Mouse (Mus musculus) forebrain, embryonic 12.5 days (tissue): Measurements from ENCODE around the gene Ar. TPM values are rescaled to one million over a fixed set of nuclear protein-coding genes. Genes with fewer than 3 reads are reported as not detected.

Experiments
- ATAC-seq: fragments of 200-750 bp; cut with Nextera tagmentation; 2 replicates; pipeline ENCODE4 v1.8.0; 2017; ENCODE audit warnings: moderate TSS enrichment; ENCODE audit not compliant: low FRiP score
- H3K27ac ChIP-seq: fragments of 300-500 bp; sonication (generic); 2 replicates; pipeline ENCODE4 v1.5.1; 2016; ENCODE audit warnings: mild to moderate bottlenecking
- H3K27me3 ChIP-seq: fragments of 300-500 bp; sonication (generic); 2 replicates; pipeline ENCODE4 v1.6.1; 2016; ENCODE audit warnings: mild to moderate bottlenecking
- H3K36me3 ChIP-seq: fragments of 300-500 bp; sonication (generic); replicated peaks from 2 replicates; pipeline ENCODE4 v1.6.1; 2016; ENCODE audit warnings: mild to moderate bottlenecking
- H3K4me1 ChIP-seq: fragments of 300-500 bp; sonication (generic); 2 replicates; pipeline ENCODE4 v1.6.1; 2016
- H3K4me2 ChIP-seq: fragments of 300-500 bp; sonication (generic); 2 replicates; pipeline ENCODE4 v1.6.1; 2016; ENCODE audit warnings: mild to moderate bottlenecking, moderate library complexity
- H3K4me3 ChIP-seq: fragments of 300-500 bp; sonication (generic); replicated peaks from 2 replicates; pipeline ENCODE4 v1.5.1; 2016; ENCODE audit warnings: mild to moderate bottlenecking
- H3K9ac ChIP-seq: fragments of 300-500 bp; sonication (generic); 2 replicates; pipeline ENCODE4 v1.6.1; 2016; ENCODE audit warnings: mild to moderate bottlenecking
- H3K9me3 ChIP-seq: fragments of 300-500 bp; sonication (generic); 2 replicates; pipeline ENCODE4 v1.6.1; 2016
- WGBS: fragments of 180-500 bp; shearing (Covaris S2); methylation state at CpG from one replicate; pipeline ENCODE4 v1.1.7; 2016; 5-methylcytosine and 5-hydroxymethylcytosine counted together
- polyA plus RNA-seq: library from polyadenylated mRNA; unstranded; fragments of >200 nt; fragmentation: Nextera tagmentation; extraction: Ambion mirVana; gene quantifications from 2 replicates; pipeline ENCODE4 v1.2.1, GENCODE M21; 2016

The Ar gene
- polyA plus RNA-seq, 1 experiment from 2014 or later = 0.04 TPM

DNA sequence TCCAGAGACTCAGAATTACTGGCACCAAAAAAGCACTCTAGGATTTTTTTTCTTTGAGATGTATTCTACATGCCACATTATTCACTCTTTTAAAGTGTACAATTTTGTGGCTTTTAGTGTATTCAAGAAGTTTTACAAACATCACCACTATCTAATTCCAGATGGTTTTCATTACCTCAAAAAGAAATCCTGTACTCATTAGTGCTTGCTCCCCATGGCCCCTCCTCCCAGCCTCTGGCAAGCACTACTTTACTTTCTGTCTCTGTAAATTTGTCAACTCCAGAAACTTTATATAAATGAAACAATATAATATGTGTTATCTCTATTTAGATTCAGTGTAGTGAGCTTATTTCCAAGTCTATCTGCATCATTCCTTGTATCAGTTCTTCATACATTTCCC lies 122.8 kb downstream of the Ar start:
- Histone ChIP-seq H3K4me3 (no peak overlapping the region), H3K9ac (no peak overlapping the region), H3K36me3 (no peaks in the 10 kb centered on the region), H3K9me3 (no peaks in the 10 kb centered on the region), H3K27me3 (no peaks in the 10 kb centered on the region), H3K27ac (no peak overlapping the region), H3K4me2 (no peak overlapping the region), H3K4me1 (no peaks in the 10 kb centered on the region)
- ATAC-seq = no peak

GRCm38 (mm10) chrX:98291763-98292162 lies 143.2 kb downstream of the Ar start:
- ATAC-seq = no peak
- Histone ChIP-seq H3K36me3 (no peaks in the 10 kb centered on the region), H3K9me3 (no peaks in the 10 kb centered on the region), H3K4me2 (no peak overlapping the region), H3K27ac (no peak overlapping the region), H3K9ac (no peak overlapping the region), H3K4me3 (no peak overlapping the region), H3K27me3 (no peaks in the 10 kb centered on the region), H3K4me1 (no peaks in the 10 kb centered on the region)
- WGBS = 74% methylated on average over 1 of the region's 1 CpGs

- Histone ChIP-seq H3K4me3 (no peak overlapping the region), H3K4me1 (no peaks in the 10 kb centered on the region), H3K27me3 (no peaks in the 10 kb centered on the region), H3K36me3 (no peaks in the 10 kb centered on the region), H3K4me2 (no peak overlapping the region), H3K27ac (no peak overlapping the region), H3K9me3 (no peaks in the 10 kb centered on the region), H3K9ac (no peak overlapping the region)
- WGBS = 47% methylated on average over 4 of the region's 4 CpGs
- no peak for ATAC-seq
Observed at GRCm38 (mm10) chrX:98300685-98301084, 152.1 kb downstream of the Ar start.

GRCm38 (mm10) chrX:98301924-98302323 lies 153.4 kb downstream of the Ar start:
- H3K27ac ChIP-seq = no peak overlapping the region
- no peak overlapping the region for H3K4me3 ChIP-seq
- WGBS = 61% methylated on average over 2 of the region's 2 CpGs
- no peak overlapping the region for H3K9ac ChIP-seq
- no peaks in the 10 kb centered on the region for H3K36me3 ChIP-seq
- no peaks in the 10 kb centered on the region for H3K27me3 ChIP-seq
- H3K4me2 ChIP-seq = no peak overlapping the region
- no peaks in the 10 kb centered on the region for H3K4me1 ChIP-seq
- ATAC-seq = no peak
- no peaks in the 10 kb centered on the region for H3K9me3 ChIP-seq

GRCm38 (mm10) chrX:98315961-98316360 lies 167.4 kb downstream of the Ar start:
- Histone ChIP-seq H3K27ac (no peak overlapping the region), H3K4me1 (no peaks in the 10 kb centered on the region), H3K4me3 (no peak overlapping the region), H3K9me3 (no peaks in the 10 kb centered on the region), H3K36me3 (no peaks in the 10 kb centered on the region), H3K9ac (no peak overlapping the region), H3K4me2 (no peak overlapping the region), H3K27me3 (no peaks in the 10 kb centered on the region; the same call in 1 of the 2 replicates)
- WGBS = 90% methylated on average over 3 of the region's 3 CpGs
- no peak for ATAC-seq

DNA sequence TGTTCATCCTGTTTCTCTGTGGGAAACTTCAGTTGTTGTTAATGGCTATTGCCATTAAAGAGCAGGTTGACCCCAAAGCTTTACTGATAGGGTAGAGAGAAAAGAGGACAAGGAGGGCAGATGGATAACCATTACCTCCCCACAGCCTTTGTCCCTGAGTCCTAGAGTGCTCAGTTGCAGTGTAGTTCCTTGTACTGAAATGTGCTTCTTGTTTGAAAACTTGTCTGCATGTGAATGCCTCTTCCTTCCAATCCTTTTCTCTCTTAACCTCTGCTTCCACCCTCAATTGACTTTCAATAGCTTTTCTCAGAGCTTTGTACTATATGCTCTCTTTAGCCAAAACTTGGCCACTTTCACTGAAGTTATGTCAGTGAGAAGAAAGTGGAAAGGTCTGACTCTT lies 168.9 kb downstream of the Ar start:
- Histone ChIP-seq H3K36me3 (no peaks in the 10 kb centered on the region), H3K27me3 (peaks cover 2% of the 10 kb centered on the region; the same call in 1 of the 2 replicates), H3K27ac (no peak overlapping the region), H3K4me3 (no peak overlapping the region), H3K9me3 (no peaks in the 10 kb centered on the region), H3K4me1 (no peaks in the 10 kb centered on the region), H3K4me2 (no peak overlapping the region), H3K9ac (no peak overlapping the region)
- ATAC-seq = no peak

- no peaks in the 10 kb centered on the region for H3K36me3 ChIP-seq
- H3K4me2 ChIP-seq = no peak overlapping the region
- no peak overlapping the region for H3K9ac ChIP-seq
- H3K4me1 ChIP-seq = no peaks in the 10 kb centered on the region
- no peak overlapping the region for H3K4me3 ChIP-seq
- ATAC-seq = no peak
- WGBS = 71% methylated on average over 2 of the region's 2 CpGs
- peaks cover 2% of the 10 kb centered on the region; the same call in 1 of the 2 replicates for H3K27me3 ChIP-seq
- H3K27ac ChIP-seq = no peak overlapping the region
- H3K9me3 ChIP-seq = no peaks in the 10 kb centered on the region
Observed at GRCm38 (mm10) chrX:98323105-98323504, 174.5 kb downstream of the Ar start.

- Histone ChIP-seq H3K27me3 (no peaks in the 10 kb centered on the region), H3K36me3 (no peaks in the 10 kb centered on the region), H3K4me1 (no peaks in the 10 kb centered on the region), H3K9me3 (no peaks in the 10 kb centered on the region), H3K4me2 (no peak overlapping the region), H3K4me3 (no peak overlapping the region), H3K9ac (no peak overlapping the region), H3K27ac (no peak overlapping the region)
- no peak for ATAC-seq
- WGBS = 63% methylated on average over 1 of the region's 1 CpGs
Observed at GRCm38 (mm10) chrX:98347481-98347880, 198.9 kb downstream of the Ar start.

DNA sequence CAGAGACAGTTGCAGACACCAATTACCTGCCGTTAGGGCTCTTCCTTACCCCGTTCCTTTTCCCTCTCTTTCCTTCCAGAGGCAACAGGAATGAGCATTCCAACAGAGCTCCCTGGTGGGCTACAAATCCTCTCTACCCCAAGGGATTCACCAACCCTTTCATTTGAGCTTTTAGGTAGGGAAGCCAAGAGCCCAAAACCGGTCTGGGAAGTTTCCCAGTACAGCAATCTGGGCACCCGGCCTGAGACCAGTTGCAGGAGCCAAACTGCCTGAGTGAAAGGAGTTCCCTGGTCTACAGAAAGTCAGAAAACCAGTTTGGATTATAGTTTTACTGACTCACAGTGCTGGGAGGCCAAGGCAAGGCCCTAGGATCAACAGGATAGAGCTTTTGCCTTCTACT lies 199.5 kb downstream of the Ar start:
- no peak overlapping the region for H3K9ac ChIP-seq
- no peak overlapping the region for H3K27ac ChIP-seq
- no peaks in the 10 kb centered on the region for H3K9me3 ChIP-seq
- H3K27me3 ChIP-seq = no peaks in the 10 kb centered on the region
- no peaks in the 10 kb centered on the region for H3K4me1 ChIP-seq
- no peak for ATAC-seq
- no peak overlapping the region for H3K4me2 ChIP-seq
- WGBS = 43% methylated on average over 4 of the region's 4 CpGs
- H3K4me3 ChIP-seq = no peak overlapping the region
- H3K36me3 ChIP-seq = no peaks in the 10 kb centered on the region
